Mouse (Mus musculus): ENCODE results near the gene Gabpb2. TPM values are rescaled to one million over a fixed set of nuclear protein-coding genes. Genes with fewer than 3 reads are reported as not detected.

The Gabpb2 gene
- polyA plus RNA-seq, 1 experiment from 2014 or later: 14.7 TPM

- no peaks in the 10 kb centered on the region for H3K4me1 ChIP-seq
- H3K9ac ChIP-seq: no peak overlapping the region
- no peak for ATAC-seq (ENCODE audit: insufficient number of reproducible peaks, insufficient read depth, low FRiP score, low TSS enrichment)
- WGBS: 79% methylated on average over 2 of the region's 2 CpGs
- no peaks in the 10 kb centered on the region for H3K9me3 ChIP-seq
- no peaks in the 10 kb centered on the region for H3K27me3 ChIP-seq
- H3K4me2 ChIP-seq (replicated peaks): no peak overlapping the region
- H3K4me3 ChIP-seq: no peak overlapping the region
- peaks cover 36% of the 10 kb centered on the region for H3K36me3 ChIP-seq
- no peak overlapping the region for H3K27ac ChIP-seq
Measured at GRCm38 (mm10) chr3:95210585-95210984, 7.1 kb downstream of the Gabpb2 start.

DNA sequence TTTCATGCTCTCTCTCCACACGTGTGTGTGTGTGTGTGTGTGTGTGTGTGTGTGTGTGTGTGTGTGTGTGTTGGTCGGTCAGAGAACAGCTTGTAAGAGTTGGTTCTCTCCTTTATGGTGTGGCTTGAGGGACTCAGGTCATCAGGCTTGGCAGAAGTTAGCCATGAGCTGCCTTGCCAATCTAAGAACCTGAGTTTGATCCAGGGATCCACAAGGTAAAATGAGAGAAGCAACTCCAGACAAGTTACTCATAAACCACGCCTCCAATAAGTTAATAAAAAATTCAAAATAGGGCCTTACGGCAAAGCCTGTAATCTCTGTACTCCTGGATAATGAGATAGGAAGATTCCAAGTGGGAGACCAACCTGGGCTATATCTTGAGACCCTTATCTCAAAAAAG, 9.4 kb downstream of the Gabpb2 start:
- 90% methylated on average over 4 of the region's 4 CpGs for WGBS
- no peak for ATAC-seq (ENCODE audit: insufficient number of reproducible peaks, insufficient read depth, low FRiP score, low TSS enrichment)
- Histone ChIP-seq H3K4me1 (no peaks in the 10 kb centered on the region), H3K4me2 (replicated peaks) (no peak overlapping the region), H3K4me3 (no peak overlapping the region), H3K27ac (no peak overlapping the region), H3K9ac (no peak overlapping the region), H3K9me3 (no peaks in the 10 kb centered on the region), H3K27me3 (no peaks in the 10 kb centered on the region), H3K36me3 (peaks cover 43% of the 10 kb centered on the region)

GRCm38 (mm10) chr3:95203880-95204279, 13.8 kb downstream of the Gabpb2 start:
- Histone ChIP-seq H3K27me3 (no peaks in the 10 kb centered on the region), H3K36me3 (peaks cover 66% of the 10 kb centered on the region), H3K4me2 (replicated peaks) (no peak overlapping the region), H3K4me1 (no peaks in the 10 kb centered on the region), H3K4me3 (no peak overlapping the region), H3K9ac (no peak overlapping the region), H3K9me3 (no peaks in the 10 kb centered on the region), H3K27ac (no peak overlapping the region)
- WGBS: 91% methylated on average over 6 of the region's 6 CpGs
- ATAC-seq (ENCODE audit: insufficient number of reproducible peaks, insufficient read depth, low FRiP score, low TSS enrichment): no peak

- no peaks in the 10 kb centered on the region for H3K9me3 ChIP-seq
- H3K4me3 ChIP-seq: no peak overlapping the region
- no peak overlapping the region for H3K9ac ChIP-seq
- H3K27ac ChIP-seq: no peak overlapping the region
- 49% methylated on average over 2 of the region's 2 CpGs for WGBS
- no peak for ATAC-seq (ENCODE audit: insufficient number of reproducible peaks, insufficient read depth, low FRiP score, low TSS enrichment)
- no peak overlapping the region for H3K4me2 ChIP-seq (replicated peaks)
- peaks cover 73% of the 10 kb centered on the region for H3K36me3 ChIP-seq
- no peaks in the 10 kb centered on the region for H3K4me1 ChIP-seq
- H3K27me3 ChIP-seq: no peaks in the 10 kb centered on the region
Measured at GRCm38 (mm10) chr3:95200562-95200961, 17.2 kb downstream of the Gabpb2 start.

DNA sequence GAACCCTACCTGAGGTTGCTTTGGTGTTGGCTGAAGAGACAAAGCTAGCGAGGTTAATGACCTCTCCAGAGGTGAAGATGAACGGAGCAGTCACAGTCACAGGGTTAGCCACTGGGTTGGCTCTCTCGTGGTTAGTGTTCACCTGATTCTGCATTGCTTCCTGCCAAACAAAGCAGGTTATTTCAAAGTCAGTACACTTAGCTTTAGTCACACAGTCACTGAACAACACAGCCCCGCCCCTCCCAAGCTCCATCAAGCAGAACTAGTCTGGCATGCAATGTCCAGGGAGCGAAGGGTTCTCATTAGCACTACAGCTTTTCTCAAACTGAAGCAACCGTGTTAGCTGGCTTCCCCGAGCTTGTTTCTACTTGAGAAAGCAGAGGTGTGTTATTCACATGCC, 17.6 kb downstream of the Gabpb2 start:
- H3K27ac ChIP-seq: no peak overlapping the region
- no peaks in the 10 kb centered on the region for H3K9me3 ChIP-seq
- H3K27me3 ChIP-seq: no peaks in the 10 kb centered on the region
- H3K4me2 ChIP-seq (replicated peaks): no peak overlapping the region
- 83% methylated on average over 7 of the region's 7 CpGs for WGBS
- ATAC-seq (ENCODE audit: insufficient number of reproducible peaks, insufficient read depth, low FRiP score, low TSS enrichment): no peak
- H3K9ac ChIP-seq: no peak overlapping the region
- H3K4me1 ChIP-seq: no peaks in the 10 kb centered on the region
- H3K4me3 ChIP-seq: no peak overlapping the region
- H3K36me3 ChIP-seq: peaks cover 73% of the 10 kb centered on the region

GRCm38 (mm10) chr3:95199101-95199500, 18.6 kb downstream of the Gabpb2 start:
- no peak for ATAC-seq (ENCODE audit: insufficient number of reproducible peaks, insufficient read depth, low FRiP score, low TSS enrichment)
- Histone ChIP-seq H3K36me3 (peaks cover 72% of the 10 kb centered on the region), H3K27me3 (no peaks in the 10 kb centered on the region), H3K27ac (no peak overlapping the region), H3K9ac (no peak overlapping the region), H3K4me2 (replicated peaks) (no peak overlapping the region), H3K4me1 (no peaks in the 10 kb centered on the region), H3K9me3 (no peaks in the 10 kb centered on the region), H3K4me3 (no peak overlapping the region)
- WGBS: 67% methylated on average over 1 of the region's 1 CpGs

GRCm38 (mm10) chr3:95195772-95196171, 21.9 kb downstream of the Gabpb2 start:
- no peaks in the 10 kb centered on the region for H3K27me3 ChIP-seq
- no peak for ATAC-seq (ENCODE audit: insufficient number of reproducible peaks, insufficient read depth, low FRiP score, low TSS enrichment)
- H3K4me1 ChIP-seq: no peaks in the 10 kb centered on the region
- WGBS: 81% methylated on average over 2 of the region's 2 CpGs
- no peak overlapping the region for H3K27ac ChIP-seq
- H3K36me3 ChIP-seq: peaks cover 70% of the 10 kb centered on the region
- no peak overlapping the region for H3K4me2 ChIP-seq (replicated peaks)
- H3K9me3 ChIP-seq: no peaks in the 10 kb centered on the region
- no peak overlapping the region for H3K9ac ChIP-seq
- H3K4me3 ChIP-seq: no peak overlapping the region

DNA sequence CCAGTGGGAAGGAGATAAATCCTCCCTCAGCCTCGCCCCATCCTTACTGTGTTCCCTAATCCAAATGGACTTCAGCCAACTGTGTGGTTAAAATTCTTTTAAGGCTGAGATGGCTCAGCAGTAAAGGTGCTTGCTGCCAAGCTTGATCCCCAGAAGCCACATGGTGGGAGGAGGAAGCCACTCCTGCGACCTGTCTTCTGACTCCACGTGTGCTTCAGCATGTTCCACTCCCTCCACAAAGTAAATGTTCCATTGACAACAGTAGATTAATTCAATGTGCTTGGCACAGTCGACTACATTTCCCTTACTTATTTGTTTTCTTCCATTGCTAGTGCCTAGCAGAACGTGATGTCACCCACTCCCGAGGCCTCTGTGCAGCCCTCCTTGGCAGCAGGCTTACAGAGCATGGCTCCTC, 23.0 kb downstream of the Gabpb2 start:
- Histone ChIP-seq H3K4me2 (replicated peaks) (no peak overlapping the region), H3K27ac (no peak overlapping the region), H3K36me3 (peaks cover 70% of the 10 kb centered on the region), H3K27me3 (no peaks in the 10 kb centered on the region), H3K4me3 (no peak overlapping the region), H3K4me1 (no peaks in the 10 kb centered on the region), H3K9me3 (no peaks in the 10 kb centered on the region), H3K9ac (no peak overlapping the region)
- no peak for ATAC-seq (ENCODE audit: insufficient number of reproducible peaks, insufficient read depth, low FRiP score, low TSS enrichment)
- WGBS: 89% methylated on average over 6 of the region's 6 CpGs

- Histone ChIP-seq H3K27me3 (no peaks in the 10 kb centered on the region), H3K4me2 (replicated peaks) (no peak overlapping the region), H3K4me3 (no peak overlapping the region), H3K4me1 (no peaks in the 10 kb centered on the region), H3K9me3 (no peaks in the 10 kb centered on the region), H3K9ac (no peak overlapping the region), H3K27ac (no peak overlapping the region), H3K36me3 (peaks cover 67% of the 10 kb centered on the region)
- 91% methylated on average over 6 of the region's 6 CpGs for WGBS
- no peak for ATAC-seq (ENCODE audit: insufficient number of reproducible peaks, insufficient read depth, low FRiP score, low TSS enrichment)
Measured at GRCm38 (mm10) chr3:95186888-95187287, 30.8 kb downstream of the Gabpb2 start.

GRCm38 (mm10) chr3:95186100-95186499, 31.6 kb downstream of the Gabpb2 start:
- Histone ChIP-seq H3K27ac (no peak overlapping the region), H3K4me3 (no peak overlapping the region), H3K4me2 (replicated peaks) (no peak overlapping the region), H3K9me3 (no peaks in the 10 kb centered on the region), H3K4me1 (no peaks in the 10 kb centered on the region), H3K36me3 (peaks cover 65% of the 10 kb centered on the region), H3K27me3 (no peaks in the 10 kb centered on the region), H3K9ac (no peak overlapping the region)
- ATAC-seq (ENCODE audit: insufficient number of reproducible peaks, insufficient read depth, low FRiP score, low TSS enrichment): no peak
- WGBS: 93% methylated on average over 2 of the region's 2 CpGs

GRCm38 (mm10) chr3:95184796-95185577, 32.7 kb downstream of the Gabpb2 start:
- H3K4me3 ChIP-seq: no peak overlapping the region
- peaks cover 60% of the 10 kb centered on the region for H3K36me3 ChIP-seq
- no peak for ATAC-seq (ENCODE audit: insufficient number of reproducible peaks, insufficient read depth, low FRiP score, low TSS enrichment)
- H3K4me1 ChIP-seq: no peaks in the 10 kb centered on the region
- H3K9me3 ChIP-seq: no peaks in the 10 kb centered on the region
- WGBS: 93% methylated on average over 9 of the region's 9 CpGs
- no peak overlapping the region for H3K9ac ChIP-seq
- no peaks in the 10 kb centered on the region for H3K27me3 ChIP-seq
- H3K4me2 ChIP-seq (replicated peaks): no peak overlapping the region
- no peak overlapping the region for H3K27ac ChIP-seq

DNA sequence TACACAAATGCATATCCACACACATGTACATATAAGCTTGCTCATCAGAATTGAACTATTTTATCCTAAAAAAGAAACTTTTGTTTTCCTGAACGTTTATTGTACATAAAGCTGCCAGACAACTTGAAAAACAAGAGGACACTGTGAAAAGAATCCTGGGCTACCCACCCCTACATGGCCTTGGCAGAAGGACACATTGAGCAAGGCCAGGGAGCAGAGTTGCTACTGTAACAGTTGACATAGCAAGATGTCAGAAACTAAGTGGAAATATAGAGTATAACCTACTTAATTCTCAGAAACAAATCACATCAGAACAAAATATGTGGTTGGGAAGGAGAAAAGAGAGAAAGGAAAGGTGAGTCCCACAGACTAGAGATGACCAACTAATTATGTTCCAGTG, 35.9 kb downstream of the Gabpb2 start:
- Histone ChIP-seq H3K27ac (no peak overlapping the region), H3K9ac (no peak overlapping the region), H3K9me3 (no peaks in the 10 kb centered on the region), H3K4me3 (no peak overlapping the region), H3K27me3 (no peaks in the 10 kb centered on the region), H3K4me1 (no peaks in the 10 kb centered on the region), H3K36me3 (peaks cover 29% of the 10 kb centered on the region), H3K4me2 (replicated peaks) (no peak overlapping the region)
- 66% methylated on average over 1 of the region's 1 CpGs for WGBS
- ATAC-seq (ENCODE audit: insufficient number of reproducible peaks, insufficient read depth, low FRiP score, low TSS enrichment): no peak
